Mouse (Mus musculus) T-helper 2 cell (primary cell): Measurements from ENCODE around the gene Tmem132e.

ENCODE experiments used
- in situ Hi-C: fragments of 300-600 bp; cut with MboI, MseI; formaldehyde crosslinking; loops from one replicate; pipeline ENCODE4 v1.15.1; 2025; ENCODE audit warnings: high pct_unique_total_duplicates

Gene Tmem132e

GRCm38 (mm10) chr11:82428801-82429200, 40.1 kb downstream of the Tmem132e start:
- in situ Hi-C loops: loop anchor here (10.0 kb wide), 1 partner anchor 126 kb away; no protein-coding TSS in a partner anchor

- in situ Hi-C loops: no loop called here
Observed at GRCm38 (mm10) chr11:82434091-82434831, 45.6 kb downstream of the Tmem132e start.

- in situ Hi-C loops: no loop called here
Observed at GRCm38 (mm10) chr11:82434832-82435182, 46.1 kb downstream of the Tmem132e start.

- in situ Hi-C loops: no loop called here
Observed at GRCm38 (mm10) chr11:82448485-82448884, 59.8 kb downstream of the Tmem132e start.

- in situ Hi-C loops: no loop called here
Observed at GRCm38 (mm10) chr11:82452516-82452915, 63.8 kb downstream of the Tmem132e start.

- in situ Hi-C loops: no loop called here
Observed at GRCm38 (mm10) chr11:82453230-82453629, 64.5 kb downstream of the Tmem132e start.

- in situ Hi-C loops: no loop called here
Observed at GRCm38 (mm10) chr11:82461326-82461725, 72.6 kb downstream of the Tmem132e start.

- in situ Hi-C loops: no loop called here
Observed at GRCm38 (mm10) chr11:82465536-82465935, 76.8 kb downstream of the Tmem132e start.

- in situ Hi-C loops: no loop called here
Observed at GRCm38 (mm10) chr11:82467218-82467617, 78.5 kb downstream of the Tmem132e start.

GRCm38 (mm10) chr11:82471076-82471475, 82.4 kb downstream of the Tmem132e start:
- in situ Hi-C loops: no loop called here

- in situ Hi-C loops: no loop called here
Observed at GRCm38 (mm10) chr11:82473137-82473621, 84.5 kb downstream of the Tmem132e start.

- in situ Hi-C loops: no loop called here
Observed at GRCm38 (mm10) chr11:82476092-82476491, 87.4 kb downstream of the Tmem132e start.

- in situ Hi-C loops: no loop called here
Observed at GRCm38 (mm10) chr11:82477412-82477811, 88.7 kb downstream of the Tmem132e start.

- in situ Hi-C loops: no loop called here
Observed at GRCm38 (mm10) chr11:82480941-82481340, 92.2 kb downstream of the Tmem132e start.

- in situ Hi-C loops: no loop called here
Observed at GRCm38 (mm10) chr11:82487359-82488086, 98.8 kb downstream of the Tmem132e start.

GRCm38 (mm10) chr11:82490896-82491295, 102.2 kb downstream of the Tmem132e start:
- in situ Hi-C loops: no loop called here
